Mouse (Mus musculus) stomach, postnatal 0 days (tissue): ENCODE data around the gene Tnnt1.

Experiments
- CTCF ChIP-seq: IDR thresholded peaks from 2 replicates; pipeline ENCODE4 v1.5.1; 2016; ENCODE audit warnings: antibody characterized with exemption, low read depth, mild to moderate bottlenecking, moderate library complexity
- EP300 ChIP-seq: optimal IDR thresholded peaks from 2 replicates; pipeline ENCODE3; 2016; ENCODE audit warnings: antibody characterized with exemption

GRCm38 (mm10) chr7:4542013-4542412, 25.8 kb upstream of the Tnnt1 start:
- TF ChIP-seq EP300: no peak
- no peak for TF ChIP-seq CTCF
